In genomic region chr12:32896496-32896895, GRCm38 (mm10) we compare ENCODE assay signal across 12 mouse cellular contexts. TPM values are rescaled to one million over a fixed set of nuclear protein-coding genes. Genes with fewer than 3 reads are reported as not detected.
A peak's percentile ranks its signal among the peaks of the same experiment; 100 is the strongest.
DNase-seq lines count a peak whose midpoint lies in the region; ATAC-seq and TF ChIP-seq lines count a peak whose summit lies in the region.
"Had no signal": no experiment of that assay in that cellular context is flagged by ENCODE, and none has a peak within 500 bp of the region (broad histone marks: within the 10 kb centered on the region; RNA-seq: fewer than 3 reads in every experiment).

No protein-coding gene starts in this region.

- H3K9ac ChIP-seq in heart, adult 2 months (ENCODE audit: low read depth, low read length) = no peak overlapping the region
- H3K9ac ChIP-seq in forebrain, embryonic 15.5 days (replicated peaks) = no peak overlapping the region
- H3K9ac ChIP-seq: intestine, embryonic 15.5 days; liver, embryonic 14.5 days; neural tube, embryonic 12.5 days had no signal

- H3K79me2 ChIP-seq in heart, adult 2 months (replicated peaks; ENCODE audit: control insufficient read depth, insufficient read depth, low read length) = no peaks in the 10 kb centered on the region

- no peak for ATAC-seq in forebrain, embryonic 15.5 days (replicated peaks)

- H3K9me3 ChIP-seq in forebrain, embryonic 15.5 days = no peaks in the 10 kb centered on the region
- H3K9me3 ChIP-seq: forebrain, embryonic 10.5 days; intestine, embryonic 15.5 days; neural tube, embryonic 12.5 days had no signal

- no peak for TF ChIP-seq EP300 in heart, adult 2 months (IDR thresholded peaks at IDR 0.05; ENCODE audit: insufficient read depth, low read depth, low read length)

- peak; percentile 54 to 66 for DNase-seq in heart, adult 2 months
- no peak for DNase-seq in heart, postnatal 25 days (ENCODE audit: low spot score)
- peak; percentile 44 to 61 for DNase-seq in cerebellum, postnatal 14 days
- peak; percentile 63 to 66 for DNase-seq in gastrocnemius, postnatal 36 days
- DNase-seq in right cerebral cortex, postnatal 10 days (ENCODE audit: low spot score in 2 of 2) = peak; percentile 64 to 73
- no peak for DNase-seq in adrenal gland, postnatal 4 days (ENCODE audit: low spot score in 2 of 2)
- DNase-seq: adrenal gland, postnatal 14 days had no signal

- 34% methylated on average over 7 of the region's 7 CpGs for WGBS in heart, adult 2 months
- WGBS in forebrain, embryonic 15.5 days = 78% methylated on average over 7 of the region's 7 CpGs

- H3K4me1 ChIP-seq in heart, adult 2 months (ENCODE audit: control insufficient read depth, insufficient read depth, low read length) = peaks cover 2% of the 10 kb centered on the region
- H3K4me1 ChIP-seq in forebrain, embryonic 15.5 days = no peaks in the 10 kb centered on the region
- H3K4me1 ChIP-seq: neural tube, embryonic 12.5 days had no signal

- intact Hi-C loops in heart, adult 2 months (cut with DNase I) = loop anchor here (5.0 kb wide), 3 partner anchors 69 to 604 kb away; partner anchors contain the start of gene Ccdc71l
- intact Hi-C loops in heart, postnatal 25 days (cut with DNase I) = loop anchor here (5.0 to 10.0 kb wide), 4 partner anchors 74 to 604 kb away; no protein-coding TSS in a partner anchor
- intact Hi-C loops in gastrocnemius, postnatal 36 days (cut with DNase I) = loop anchor here (5.0 to 10.0 kb wide), 4 partner anchors 34 to 604 kb away; partner anchors contain the start of gene Ccdc71l

- no peak overlapping the region for H3K4me2 ChIP-seq in forebrain, embryonic 15.5 days (replicated peaks)
- H3K4me2 ChIP-seq: intestine, embryonic 15.5 days; neural tube, embryonic 12.5 days had no signal

- H3K36me3 ChIP-seq in heart, adult 2 months (ENCODE audit: control insufficient read depth, insufficient read depth, low read length) = no peaks in the 10 kb centered on the region
- H3K36me3 ChIP-seq in forebrain, embryonic 15.5 days = no peaks in the 10 kb centered on the region
- H3K36me3 ChIP-seq: forebrain, embryonic 10.5 days; intestine, embryonic 15.5 days; neural tube, embryonic 12.5 days had no signal

- H3K27ac ChIP-seq in heart, adult 2 months = peak overlapping the region; percentile 24; the same call in 1 of the 2 replicates
- no peak overlapping the region for H3K27ac ChIP-seq in forebrain, embryonic 15.5 days (replicated peaks)
- H3K27ac ChIP-seq: forebrain, embryonic 10.5 days; intestine, embryonic 15.5 days; liver, embryonic 14.5 days; neural tube, embryonic 12.5 days had no signal

- TF ChIP-seq POLR2A in heart, adult 2 months (IDR thresholded peaks at IDR 0.05; ENCODE audit: insufficient read depth, low read depth, low read length) = no peak

- no peak overlapping the region for H3K4me3 ChIP-seq in heart, adult 2 months
- H3K4me3 ChIP-seq in forebrain, embryonic 15.5 days = no peak overlapping the region
- H3K4me3 ChIP-seq: forebrain, embryonic 10.5 days; intestine, embryonic 15.5 days; neural tube, embryonic 12.5 days had no signal

- TF ChIP-seq CTCF in heart, adult 2 months (IDR thresholded peaks at IDR 0.05) = no peak

- H3K27me3 ChIP-seq in heart, adult 2 months (ENCODE audit: control insufficient read depth, insufficient read depth, low read length) = no peaks in the 10 kb centered on the region
- 0 out of 2 replicates have a peak, but pooled peaks cover 3% of the 10 kb centered on the region for H3K27me3 ChIP-seq in forebrain, embryonic 15.5 days
- H3K27me3 ChIP-seq: intestine, embryonic 15.5 days; neural tube, embryonic 12.5 days had no signal

RNA-seq across cellular contexts. Expression of gene Sypl, which starts 57.2 kb away (rescaled TPM):
- total RNA-seq in heart, adult 2 months (2021) = 10 to 100 TPM; 77.8 to 85.5 TPM
- 75.7 and 120 TPM in 2 replicates for polyA plus RNA-seq in heart, adult 2 months (2012; rRNA removed)
- 10 to 100 TPM; 85.3 to 86.1 TPM for total RNA-seq in heart, postnatal 25 days (2021)
- 100 to 1,000 TPM; 153 to 169 TPM for total RNA-seq in gastrocnemius, postnatal 36 days (2021)
- 10 to 100 TPM; 81.9 to 88.0 TPM for total RNA-seq in adrenal gland, postnatal 4 days (2021)
- polyA plus RNA-seq in forebrain, embryonic 15.5 days (2015; fragmentation: Nextera tagmentation; extraction: Ambion mirVana) = 39.8 TPM in 2 replicates

Comparison
In these comparisons a context has a peak if more than half of its experiments do, and no peak if none do; other contexts are left out.
1. DNase-seq: peak in heart, adult 2 months (2 of 2), cerebellum, postnatal 14 days (2 of 2), gastrocnemius, postnatal 36 days (2 of 2) and right cerebral cortex, postnatal 10 days (2 of 2); none in heart, postnatal 25 days (single experiment) and adrenal gland, postnatal 4 days (0 of 2).